Mouse (Mus musculus): ENCODE data around the gene Fam213a. TPM values are rescaled to one million over a fixed set of nuclear protein-coding genes. Genes with fewer than 3 reads are reported as not detected.

Fam213a gene
- polyA plus RNA-seq, 1 experiment from 2014 or later = 39.6 TPM

DNA sequence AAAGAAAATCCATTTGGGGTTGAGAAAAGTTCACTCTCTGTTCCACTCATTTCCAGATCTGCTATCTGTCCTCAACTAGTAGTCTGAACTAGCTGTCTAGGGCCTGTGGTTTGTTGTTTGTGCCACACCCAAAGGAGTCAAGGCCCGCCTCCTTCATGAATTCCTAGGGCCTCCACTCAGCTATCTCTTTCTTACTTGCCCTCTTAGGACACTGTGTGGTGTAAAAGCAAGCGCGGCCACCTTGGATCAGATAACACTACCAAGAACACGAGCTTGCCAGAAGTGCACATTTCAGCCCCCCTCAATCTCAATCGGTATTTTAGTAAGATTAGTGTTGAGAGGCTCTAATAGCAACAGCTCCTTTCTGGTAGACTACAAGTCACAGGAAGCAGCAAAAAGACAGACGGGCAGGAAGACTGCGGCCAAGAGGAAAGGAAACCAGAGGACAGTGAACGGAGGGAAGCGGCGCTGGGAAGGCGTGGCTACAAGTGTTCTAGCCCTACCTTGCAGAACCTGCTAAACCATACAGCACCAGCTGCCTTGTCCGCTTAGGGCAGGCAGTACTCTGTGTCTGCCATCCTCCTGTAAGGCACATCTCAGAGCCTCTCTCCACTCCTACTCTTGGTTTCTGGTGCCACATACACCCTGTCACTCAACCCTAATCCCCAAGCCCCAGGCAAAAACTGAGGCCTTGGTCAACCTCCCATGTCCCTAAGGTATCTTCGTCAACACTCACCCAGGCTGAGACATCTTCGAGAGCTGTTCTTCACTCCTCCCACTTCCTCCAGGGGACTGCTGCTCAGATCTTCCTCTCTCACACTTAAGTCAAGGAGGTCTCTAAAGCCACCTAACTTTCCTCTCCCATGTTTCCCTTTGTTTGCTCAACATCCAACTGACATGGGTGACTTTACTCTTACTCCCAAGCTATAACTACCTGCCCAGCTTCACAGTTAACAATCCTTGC is 65.9 kb downstream of the Fam213a start:
- Histone ChIP-seq H3K9me3 (no peaks in the 10 kb centered on the region), H3K27me3 (no peaks in the 10 kb centered on the region), H3K9ac (no peak overlapping the region), H3K4me1 (peaks cover 42% of the 10 kb centered on the region), H3K36me3 (no peaks in the 10 kb centered on the region), H3K4me2 (no peak overlapping the region), H3K4me3 (no peak overlapping the region), H3K27ac (peak overlapping the region; percentile 78)
- ATAC-seq (ENCODE audit: insufficient number of reproducible peaks, low FRiP score, low TSS enrichment, low read depth) = no peak
- WGBS = 66% methylated on average over 14 of the region's 14 CpGs

DNA sequence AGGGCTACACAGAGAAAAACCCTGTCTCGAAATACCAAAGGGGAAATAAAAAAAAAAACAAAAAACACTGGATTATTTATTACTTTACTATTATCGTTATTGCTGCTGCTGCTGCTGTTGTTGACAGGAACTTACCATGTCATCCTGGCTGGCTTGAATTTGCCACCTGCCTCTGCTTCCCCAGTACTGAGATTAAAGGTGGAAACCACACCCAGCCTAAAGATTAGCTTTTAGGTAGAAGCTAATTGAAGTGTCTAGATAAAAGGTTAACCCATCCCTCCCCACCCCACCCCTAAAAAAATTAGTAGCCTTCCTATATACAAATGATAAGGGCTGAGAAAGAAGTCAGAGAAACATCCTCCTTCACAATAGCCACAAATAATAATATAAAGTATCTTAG is 69.8 kb downstream of the Fam213a start:
- H3K27ac ChIP-seq = no peak overlapping the region
- 91% methylated on average over 2 of the region's 2 CpGs for WGBS
- ATAC-seq (ENCODE audit: insufficient number of reproducible peaks, low FRiP score, low TSS enrichment, low read depth) = no peak
- no peak overlapping the region for H3K4me3 ChIP-seq
- H3K36me3 ChIP-seq = no peaks in the 10 kb centered on the region
- no peaks in the 10 kb centered on the region for H3K27me3 ChIP-seq
- no peak overlapping the region for H3K4me2 ChIP-seq
- H3K4me1 ChIP-seq = peaks cover 14% of the 10 kb centered on the region
- H3K9ac ChIP-seq = no peak overlapping the region
- H3K9me3 ChIP-seq = no peaks in the 10 kb centered on the region

Other genes with a start within 250 kb of the Fam213a start
- gene Sh2d4b, start 120.5 kb downstream of the Fam213a start, polyA plus RNA-seq (2015; fragmentation: Nextera tagmentation; extraction: Ambion mirVana) = 0.58 and 0.79 TPM in 2 replicates
- 70.3 and 76.9 TPM in 2 replicates for gene Tspan14, start 47.0 kb downstream of the Fam213a start, polyA plus RNA-seq (2015; fragmentation: Nextera tagmentation; extraction: Ambion mirVana)
- not detected in 2 replicates for gene Dydc2, start 55.4 kb upstream of the Fam213a start, polyA plus RNA-seq (2015; fragmentation: Nextera tagmentation; extraction: Ambion mirVana)
- gene Dydc1, start 59.1 kb upstream of the Fam213a start, polyA plus RNA-seq (2015; fragmentation: Nextera tagmentation; extraction: Ambion mirVana) = not detected in 2 replicates
- 0.13 TPM in 1 of 2 replicates, not detected in the other for gene Mat1a, start 91.2 kb upstream of the Fam213a start, polyA plus RNA-seq (2015; fragmentation: Nextera tagmentation; extraction: Ambion mirVana)
- not detected in 2 replicates for gene Sftpa1, start 118.0 kb upstream of the Fam213a start, polyA plus RNA-seq (2015; fragmentation: Nextera tagmentation; extraction: Ambion mirVana)
- not detected in 2 replicates for gene Mbl1, start 137.7 kb upstream of the Fam213a start, polyA plus RNA-seq (2015; fragmentation: Nextera tagmentation; extraction: Ambion mirVana)
- gene Sftpd, start 171.4 kb upstream of the Fam213a start, polyA plus RNA-seq (2015; fragmentation: Nextera tagmentation; extraction: Ambion mirVana) = 0.79 and 1.1 TPM in 2 replicates

All from limb, embryonic 15.5 days (tissue).